ENCODE assay signal across 8 mouse cellular contexts in the genomic region with DNA sequence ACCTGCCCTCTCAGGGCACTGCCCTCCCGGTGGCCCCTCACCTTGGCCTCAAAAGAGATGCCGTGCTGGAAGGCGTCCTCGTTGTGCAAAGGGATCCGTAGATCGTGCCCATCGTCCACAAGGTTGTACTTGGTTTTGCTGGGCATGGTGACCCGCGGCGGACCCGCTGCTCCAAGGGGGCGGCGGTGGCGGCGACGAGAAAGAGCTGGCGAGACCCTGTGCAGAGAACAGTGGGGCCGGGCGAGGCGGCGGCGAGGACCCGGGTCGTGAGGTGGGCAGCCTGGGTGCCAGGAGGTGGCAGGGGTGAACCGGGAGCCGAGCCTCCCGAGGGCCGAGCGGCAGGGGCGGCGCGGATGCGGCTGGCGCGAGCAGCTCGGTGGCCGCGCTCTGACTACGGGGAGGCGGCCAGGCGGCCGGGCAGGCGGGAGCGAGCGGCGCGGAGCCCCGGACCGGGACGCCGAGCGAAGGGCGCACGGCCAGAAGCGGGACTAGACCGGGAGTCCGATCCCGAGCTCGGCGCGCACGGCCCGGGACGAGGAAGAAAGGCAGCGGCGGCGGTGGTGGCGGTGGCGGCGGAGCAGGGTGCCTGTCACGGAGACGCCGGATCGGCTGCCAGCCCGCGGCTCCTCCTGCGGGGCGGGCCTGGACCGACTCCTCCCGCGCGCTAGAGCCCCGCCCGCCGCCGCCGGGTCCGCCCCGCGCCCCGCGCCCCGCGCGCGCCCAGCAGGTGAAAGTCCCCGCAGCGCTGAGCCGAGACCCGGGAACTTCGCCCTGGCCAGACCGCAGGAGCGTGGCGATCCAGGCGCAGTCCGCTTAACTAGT. TPM values are rescaled to one million over a fixed set of nuclear protein-coding genes. Genes with fewer than 3 reads are reported as not detected.
A peak's percentile ranks its signal among the peaks of the same experiment; 100 is the strongest.
DNase-seq lines count a peak whose midpoint lies in the region; ATAC-seq and TF ChIP-seq lines count a peak whose summit lies in the region.

Gene Nos1ap, minus strand, starts transcription at position 643 of the 822 bp plus-strand sequence.

- peak; percentile 87 for DNase-seq in brain, adult 2 months (ENCODE audit: low read depth, low spot score)
- peak; percentile 86 for DNase-seq in heart, embryonic 10.5 days (ENCODE audit: low spot score)
- no peak for DNase-seq in adipocyte (ENCODE audit: low spot score)

- H3K9me3 ChIP-seq in heart, embryonic 10.5 days: no peaks in the 10 kb centered on the region
- 0 out of 2 replicates have a peak, but pooled peaks cover 3% of the 10 kb centered on the region for H3K9me3 ChIP-seq in kidney, embryonic 14.5 days (ENCODE audit: control insufficient read depth, low read length)
- peaks cover 7% of the 10 kb centered on the region; the same call in 1 of the 2 replicates for H3K9me3 ChIP-seq in limb, embryonic 13.5 days
- no peaks in the 10 kb centered on the region for H3K9me3 ChIP-seq in midbrain, embryonic 13.5 days

- H3K27me3 ChIP-seq in heart, embryonic 10.5 days (ENCODE audit: insufficient read depth, poor library complexity, severe bottlenecking): no peaks in the 10 kb centered on the region
- H3K27me3 ChIP-seq in kidney, embryonic 14.5 days (ENCODE audit: control insufficient read depth, insufficient read depth, low read length): no peaks in the 10 kb centered on the region
- peaks cover 6% of the 10 kb centered on the region; the same call in 1 of the 2 replicates for H3K27me3 ChIP-seq in limb, embryonic 13.5 days
- H3K27me3 ChIP-seq in midbrain, embryonic 13.5 days: peaks cover 23% of the 10 kb centered on the region; the same call in 1 of the 2 replicates
- no peaks in the 10 kb centered on the region for H3K27me3 ChIP-seq in small intestine, adult 2 months (ENCODE audit: control insufficient read depth, insufficient read depth, low read length)

- no peak within 1 kb of the TSS for H3K27ac ChIP-seq in embryonic fibroblast, embryonic 13.5 days (ENCODE audit: insufficient read depth, low read length)
- peak within 1 kb of the TSS; percentile 95 for H3K27ac ChIP-seq in heart, embryonic 10.5 days
- H3K27ac ChIP-seq in kidney, embryonic 14.5 days (ENCODE audit: low read depth, low read length): no peak within 1 kb of the TSS
- H3K27ac ChIP-seq in limb, embryonic 13.5 days: no peak within 1 kb of the TSS; the same call in 1 of the 2 replicates
- peak within 1 kb of the TSS; percentile 72 for H3K27ac ChIP-seq in midbrain, embryonic 13.5 days
- peak within 1 kb of the TSS; percentile 25 for H3K27ac ChIP-seq in small intestine, adult 2 months (ENCODE audit: insufficient read depth, low read depth, low read length)

- TF ChIP-seq CTCF in embryonic fibroblast, embryonic 13.5 days (IDR thresholded peaks at IDR 0.05; ENCODE audit: borderline replicate concordance, insufficient read depth, low read length): no peak
- no peak for TF ChIP-seq CTCF in small intestine, adult 2 months (IDR thresholded peaks at IDR 0.05; ENCODE audit: extremely low read depth, insufficient read length, insufficient replicate concordance, low read depth, low read length)

- peaks cover 20% of the 10 kb centered on the region for H3K36me3 ChIP-seq in heart, embryonic 10.5 days
- H3K36me3 ChIP-seq in kidney, embryonic 14.5 days (ENCODE audit: control insufficient read depth, insufficient read depth, low read length): no peaks in the 10 kb centered on the region
- peaks cover 12% of the 10 kb centered on the region for H3K36me3 ChIP-seq in limb, embryonic 13.5 days
- H3K36me3 ChIP-seq in midbrain, embryonic 13.5 days: peaks cover 10% of the 10 kb centered on the region; the same call in 1 of the 2 replicates
- H3K36me3 ChIP-seq in small intestine, adult 2 months (ENCODE audit: control insufficient read depth, insufficient read depth, low read length): no peaks in the 10 kb centered on the region

- ATAC-seq in kidney, embryonic 14.5 days (ENCODE audit: low FRiP score, low TSS enrichment): peak; percentile 93
- peak; percentile 93 for ATAC-seq in limb, embryonic 13.5 days (ENCODE audit: low FRiP score, low read depth)
- ATAC-seq in midbrain, embryonic 13.5 days: peak; percentile 93

- peak within 1 kb of the TSS; percentile 94 for H3K4me2 ChIP-seq in kidney, embryonic 14.5 days (replicated peaks; ENCODE audit: low read depth, low read length)
- peak within 1 kb of the TSS; percentile 98 for H3K4me2 ChIP-seq in limb, embryonic 13.5 days (replicated peaks)
- peak within 1 kb of the TSS; percentile 86 for H3K4me2 ChIP-seq in midbrain, embryonic 13.5 days (replicated peaks)

- peak; percentile 34; the same call in 1 of the 2 replicates for TF ChIP-seq POLR2A in embryonic fibroblast, embryonic 13.5 days (IDR thresholded peaks at IDR 0.05; ENCODE audit: low read depth, low read length)
- peak; percentile 30; the same call in 1 of the 2 replicates for TF ChIP-seq POLR2A in small intestine, adult 2 months (IDR thresholded peaks at IDR 0.05; ENCODE audit: low read depth, low read length)

- H3K9ac ChIP-seq in kidney, embryonic 14.5 days (ENCODE audit: low read depth, low read length): peak within 1 kb of the TSS; percentile 82
- peak within 1 kb of the TSS; percentile 79 for H3K9ac ChIP-seq in limb, embryonic 13.5 days
- H3K9ac ChIP-seq in midbrain, embryonic 13.5 days (replicated peaks): peak within 1 kb of the TSS; percentile 75

- H3K4me1 ChIP-seq in embryonic fibroblast, embryonic 13.5 days (ENCODE audit: control insufficient read depth, insufficient read depth, low read length): no peaks in the 10 kb centered on the region
- peaks cover 33% of the 10 kb centered on the region for H3K4me1 ChIP-seq in heart, embryonic 10.5 days
- peaks cover 11% of the 10 kb centered on the region for H3K4me1 ChIP-seq in kidney, embryonic 14.5 days (ENCODE audit: control insufficient read depth, insufficient read depth, low read length)
- peaks cover 14% of the 10 kb centered on the region for H3K4me1 ChIP-seq in limb, embryonic 13.5 days
- H3K4me1 ChIP-seq in midbrain, embryonic 13.5 days (replicated peaks): peaks cover 14% of the 10 kb centered on the region
- peaks cover 6% of the 10 kb centered on the region; the same call in 1 of the 2 replicates for H3K4me1 ChIP-seq in small intestine, adult 2 months (ENCODE audit: control insufficient read depth, insufficient read depth, insufficient read length, low read length)

- under 1% methylated on average over 73 of the region's 106 CpGs for WGBS in heart, embryonic 10.5 days
- WGBS in kidney, embryonic 14.5 days: under 1% methylated on average over 48 of the region's 106 CpGs
- WGBS in limb, embryonic 13.5 days: under 1% methylated on average over 92 of the region's 106 CpGs
- under 1% methylated on average over 50 of the region's 106 CpGs for WGBS in midbrain, embryonic 13.5 days
- under 1% methylated on average over 95 of the region's 106 CpGs for WGBS in small intestine, adult 2 months

- H3K4me3 ChIP-seq in embryonic fibroblast, embryonic 13.5 days (ENCODE audit: insufficient read depth, low read length): peak within 1 kb of the TSS; percentile 58
- peak within 1 kb of the TSS; percentile 87 for H3K4me3 ChIP-seq in heart, embryonic 10.5 days
- H3K4me3 ChIP-seq in kidney, embryonic 14.5 days (ENCODE audit: low read length): peak within 1 kb of the TSS; percentile 83
- H3K4me3 ChIP-seq in limb, embryonic 13.5 days: peak within 1 kb of the TSS; percentile 68
- peak within 1 kb of the TSS; percentile 63 for H3K4me3 ChIP-seq in midbrain, embryonic 13.5 days (replicated peaks)
- peak within 1 kb of the TSS; percentile 77 for H3K4me3 ChIP-seq in small intestine, adult 2 months (ENCODE audit: low read depth, low read length)

RNA-seq across cellular contexts. Expression of gene Nos1ap, which starts in this region (rescaled TPM):
- 1.6 and 3.5 TPM in 2 replicates for polyA plus RNA-seq in embryonic fibroblast, embryonic 13.5 days (2011; ENCODE audit: insufficient read length, low read depth, missing spikeins)
- 25.1 and 25.2 TPM in 2 replicates for polyA plus RNA-seq in heart, embryonic 10.5 days (2016; fragmentation: Nextera tagmentation; extraction: Ambion mirVana)
- polyA plus RNA-seq in kidney, embryonic 14.5 days (2014; fragmentation: Nextera tagmentation; extraction: Ambion mirVana): 13.9 and 16.6 TPM in 2 replicates
- polyA plus RNA-seq in limb, embryonic 13.5 days (2015; fragmentation: Nextera tagmentation; extraction: Ambion mirVana): 13.7 and 15.9 TPM in 2 replicates
- 16.4 and 17.2 TPM in 2 replicates for polyA plus RNA-seq in midbrain, embryonic 13.5 days (2015; fragmentation: Nextera tagmentation; extraction: Ambion mirVana)
- polyA plus RNA-seq in small intestine, adult 2 months (2012; rRNA removed): 8.6 and 79.8 TPM in 2 replicates

Comparison
In these comparisons a context has a peak if more than half of its experiments do, and no peak if none do; other contexts are left out.
1. H3K27ac ChIP-seq: peak in heart, embryonic 10.5 days (single experiment), midbrain, embryonic 13.5 days (single experiment) and small intestine, adult 2 months (single experiment); none in embryonic fibroblast, embryonic 13.5 days (single experiment), kidney, embryonic 14.5 days (single experiment) and limb, embryonic 13.5 days (single experiment).
2. Peak in every context shown above with its lines, with median percentiles within 50 percentile points of each other: H3K4me3 ChIP-seq, ATAC-seq, H3K4me2 ChIP-seq and H3K9ac ChIP-seq.